Comparison of ENCODE assay signal across 25 mouse cellular contexts in the genomic region with DNA sequence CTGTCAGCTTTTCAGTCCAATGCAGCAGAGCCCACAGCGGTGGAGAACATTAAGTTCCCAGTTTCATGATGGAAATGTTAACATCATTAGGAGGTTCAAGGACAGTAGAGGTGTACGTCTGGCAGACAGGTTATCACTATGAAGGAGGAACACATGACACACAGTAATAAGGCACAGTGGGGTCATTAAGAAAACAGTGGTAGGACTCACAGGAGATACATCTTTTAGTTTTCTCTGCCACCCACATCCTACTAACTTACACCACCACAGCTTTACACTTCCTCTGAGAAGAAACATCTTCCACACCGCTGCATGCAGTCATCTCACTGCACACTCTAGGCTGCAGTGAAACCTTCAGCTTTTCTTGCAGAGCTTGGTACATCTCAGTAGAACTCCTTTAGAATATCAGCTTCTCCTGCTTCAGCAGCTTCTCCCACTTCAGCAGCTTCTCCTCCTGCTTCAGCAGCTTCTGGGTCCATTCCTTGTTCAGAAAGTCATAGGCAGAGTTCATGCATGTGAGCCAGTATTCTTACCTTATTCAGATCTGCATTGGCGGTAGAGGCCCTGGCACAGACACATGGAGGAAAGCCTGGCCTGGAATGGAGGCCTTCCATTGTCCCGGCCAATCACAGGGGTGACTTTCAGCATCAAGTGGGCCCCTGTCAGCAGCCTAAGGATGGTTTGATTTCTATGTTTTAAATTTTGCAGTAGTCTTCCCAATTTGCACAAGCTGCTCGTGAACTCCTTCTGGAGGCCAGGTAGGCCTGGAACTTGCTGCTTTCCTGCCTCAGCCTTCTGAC. TPM values are rescaled to one million over a fixed set of nuclear protein-coding genes. Genes with fewer than 3 reads are reported as not detected.
A peak's percentile ranks its signal among the peaks of the same experiment; 100 is the strongest.
DNase-seq lines count a peak whose midpoint lies in the region; ATAC-seq and TF ChIP-seq lines count a peak whose summit lies in the region.
"Had no signal": no experiment of that assay in that cellular context is flagged by ENCODE, and none has a peak within 500 bp of the region (broad histone marks: within the 10 kb centered on the region; RNA-seq: fewer than 3 reads in every experiment).

No protein-coding gene starts in this region.

- no peaks in the 10 kb centered on the region for H3K9me3 ChIP-seq in forebrain, postnatal 0 days (ENCODE audit: low read length)
- H3K9me3 ChIP-seq: forebrain, embryonic 10.5 days; hindbrain, embryonic 13.5 days; limb, embryonic 10.5 days; midbrain, embryonic 15.5 days had no signal

- H3K36me3 ChIP-seq in thymus, adult 2 months (ENCODE audit: control insufficient read depth, insufficient read depth, low read length), result peaks cover 19% of the 10 kb centered on the region
- no peaks in the 10 kb centered on the region for H3K36me3 ChIP-seq in forebrain, postnatal 0 days (ENCODE audit: insufficient read depth)
- H3K36me3 ChIP-seq: forebrain, embryonic 10.5 days; hindbrain, embryonic 13.5 days; limb, embryonic 10.5 days; midbrain, embryonic 15.5 days had no signal

- peak overlapping the region; percentile 99 for H3K27ac ChIP-seq in thymus, adult 2 months (ENCODE audit: control insufficient read depth, insufficient read depth, low read length)
- no peak overlapping the region for H3K27ac ChIP-seq in forebrain, postnatal 0 days (ENCODE audit: low read depth, low read length)
- H3K27ac ChIP-seq: forebrain, embryonic 10.5 days; hindbrain, embryonic 13.5 days; kidney, postnatal 0 days; limb, embryonic 10.5 days; midbrain, embryonic 15.5 days had no signal

- no peak for TF ChIP-seq CTCF in thymus, adult 2 months (IDR thresholded peaks at IDR 0.05; ENCODE audit: borderline replicate concordance, control insufficient read depth, extremely low read depth, insufficient read depth, low read length, poor library complexity)
- no peak for TF ChIP-seq CTCF in forebrain, postnatal 0 days (IDR thresholded peaks at IDR 0.05; ENCODE audit: low read depth)

- peak; percentile 81 for DNase-seq in CD4-positive helper T cell, adult 2 months (ENCODE audit: low read depth, low spot score)
- DNase-seq in CD4-positive, CD25-positive, alpha-beta regulatory T cell, adult 2 months (ENCODE audit: low read depth, low spot score), result peak; percentile 70
- peak; percentile 62 for DNase-seq in thymus, adult 2 months
- DNase-seq in cerebellum, postnatal 14 days, result no peak
- DNase-seq in lung, adult 18-20 months, result no peak
- no peak for DNase-seq in forebrain, postnatal 0 days
- DNase-seq: adrenal gland, postnatal 14 days; cerebellum, adult 2 months; gastrocnemius, postnatal 25 days; layer of hippocampus, postnatal 36 days had no signal

- H3K4me2 ChIP-seq in forebrain, postnatal 0 days (ENCODE audit: low read depth), result no peak overlapping the region
- H3K4me2 ChIP-seq: hindbrain, embryonic 13.5 days; liver, embryonic 11.5 days; midbrain, embryonic 15.5 days had no signal

- no peak overlapping the region; the same call in 1 of the 2 replicates for H3K4me3 ChIP-seq in thymus, adult 2 months (ENCODE audit: control insufficient read depth, insufficient read depth, low read length)
- no peak overlapping the region for H3K4me3 ChIP-seq in forebrain, postnatal 0 days (ENCODE audit: low read depth, low read length)
- H3K4me3 ChIP-seq: forebrain, embryonic 10.5 days; hindbrain, embryonic 13.5 days; limb, embryonic 10.5 days; midbrain, embryonic 15.5 days had no signal

- H3K27me3 ChIP-seq in thymus, adult 2 months (ENCODE audit: control insufficient read depth, insufficient read depth, low read length), result no peaks in the 10 kb centered on the region
- H3K27me3 ChIP-seq in forebrain, postnatal 0 days (ENCODE audit: insufficient read depth, low read length), result no peaks in the 10 kb centered on the region
- H3K27me3 ChIP-seq: hindbrain, embryonic 13.5 days; midbrain, embryonic 15.5 days had no signal

- no peak for TF ChIP-seq POLR2A in thymus, adult 2 months (IDR thresholded peaks at IDR 0.05; ENCODE audit: control insufficient read depth, extremely low read depth, insufficient read depth, low read length, poor library complexity)

- no peak overlapping the region for H3K9ac ChIP-seq in forebrain, postnatal 0 days
- H3K9ac ChIP-seq: hindbrain, embryonic 13.5 days; midbrain, embryonic 15.5 days had no signal

- H3K4me1 ChIP-seq in thymus, adult 2 months (replicated peaks; ENCODE audit: control insufficient read depth, insufficient read depth, low read length), result peaks cover 24% of the 10 kb centered on the region
- H3K4me1 ChIP-seq in forebrain, postnatal 0 days (ENCODE audit: insufficient read depth), result no peaks in the 10 kb centered on the region
- H3K4me1 ChIP-seq: hindbrain, embryonic 13.5 days; limb, embryonic 10.5 days; midbrain, embryonic 15.5 days had no signal

- ATAC-seq in inflammation-experienced regulatory T-cells, adult 6 months, result peak; percentile 74
- no peak for ATAC-seq in forebrain, postnatal 0 days
- ATAC-seq: intestine, embryonic 16.5 days; midbrain, embryonic 15.5 days had no signal

- WGBS in thymus, adult 2 months, result 37% methylated on average over 6 of the region's 6 CpGs
- 94% methylated on average over 6 of the region's 6 CpGs for WGBS in forebrain, postnatal 0 days

RNA-seq across cellular contexts. Expression of a gene that starts 17.7 kb away (rescaled TPM):
- 100 to 1,000 TPM; 364 to 477 (median 416) TPM for polyA plus RNA-seq in inflammation-experienced regulatory T-cells, adult 6 months (2017; shearing (Covaris generic))
- 37.5 and 45.3 TPM in 2 replicates for polyA plus RNA-seq in thymus, adult 2 months (2012; rRNA removed)
- total RNA-seq in forebrain, postnatal 0 days (2014; rRNA removed), result 1.2 and 1.6 TPM in 2 replicates
- 0.67 and 0.70 TPM in 2 replicates for polyA plus RNA-seq in forebrain, postnatal 0 days (2015; fragmentation: Nextera tagmentation; extraction: Ambion mirVana)

RNA-seq across cellular contexts. Expression of a gene that starts 20.6 kb away (rescaled TPM):
- polyA plus RNA-seq in inflammation-experienced regulatory T-cells, adult 6 months (2017; shearing (Covaris generic)), result under 1 TPM in 2 of 3 experiments, not detected in 1; 0.67 to 0.74 TPM
- polyA plus RNA-seq in thymus, adult 2 months (2012; rRNA removed), result 0.19 TPM in 1 of 2 replicates, not detected in the other
- 0.05 TPM in 1 of 2 replicates, not detected in the other for total RNA-seq in forebrain, postnatal 0 days (2014; rRNA removed)
- polyA plus RNA-seq in forebrain, postnatal 0 days (2015; fragmentation: Nextera tagmentation; extraction: Ambion mirVana), result 0.05 TPM in 1 of 2 replicates, not detected in the other
- total RNA-seq: common myeloid progenitor, adult 5-6 weeks; gastrocnemius, postnatal 25 days; layer of hippocampus, adult 18-20 months; layer of hippocampus, postnatal 36 days; megakaryocyte progenitor cell, adult 5-6 weeks had no signal
- polyA plus RNA-seq: cerebellum, adult 2 months; forebrain, embryonic 10.5 days; frontal cortex, adult 2 months; heart, embryonic 14.5 days; hindbrain, embryonic 13.5 days; intestine, embryonic 16.5 days; kidney, postnatal 0 days; limb, embryonic 10.5 days; liver, embryonic 11.5 days; lung, embryonic 16.5 days; midbrain, embryonic 15.5 days; neural tube, embryonic 11.5 days had no signal

RNA-seq across cellular contexts. Expression of a gene that starts 30.1 kb away (rescaled TPM):
- 100 to 1,000 TPM; 344 to 542 (median 352) TPM for polyA plus RNA-seq in inflammation-experienced regulatory T-cells, adult 6 months (2017; shearing (Covaris generic))
- 26.0 and 29.1 TPM in 2 replicates for polyA plus RNA-seq in thymus, adult 2 months (2012; rRNA removed)
- total RNA-seq in forebrain, postnatal 0 days (2014; rRNA removed), result 0.46 TPM in 1 of 2 replicates, not detected in the other
- polyA plus RNA-seq in forebrain, postnatal 0 days (2015; fragmentation: Nextera tagmentation; extraction: Ambion mirVana), result 0.13 TPM in 1 of 2 replicates, not detected in the other
- total RNA-seq: layer of hippocampus, adult 18-20 months had no signal
- polyA plus RNA-seq: forebrain, embryonic 10.5 days; heart, embryonic 14.5 days; hindbrain, embryonic 13.5 days; limb, embryonic 10.5 days; midbrain, embryonic 15.5 days; neural tube, embryonic 11.5 days had no signal

RNA-seq across cellular contexts. Expression of a gene that starts 43.0 kb away (rescaled TPM):
- 100 to 1,000 TPM; 118 to 148 (median 136) TPM for polyA plus RNA-seq in inflammation-experienced regulatory T-cells, adult 6 months (2017; shearing (Covaris generic))
- 4.0 and 4.1 TPM in 2 replicates for polyA plus RNA-seq in thymus, adult 2 months (2012; rRNA removed)
- 0.62 and 1.0 TPM in 2 replicates for total RNA-seq in forebrain, postnatal 0 days (2014; rRNA removed)
- polyA plus RNA-seq in forebrain, postnatal 0 days (2015; fragmentation: Nextera tagmentation; extraction: Ambion mirVana), result 0.05 and 0.29 TPM in 2 replicates

RNA-seq across cellular contexts. Expression of a gene that starts 48.0 kb away (rescaled TPM):
- not detected for polyA plus RNA-seq in inflammation-experienced regulatory T-cells, adult 6 months (2017; shearing (Covaris generic))
- polyA plus RNA-seq in thymus, adult 2 months (2012; rRNA removed), result not detected in 2 replicates
- not detected in 2 replicates for total RNA-seq in forebrain, postnatal 0 days (2014; rRNA removed)
- polyA plus RNA-seq in forebrain, postnatal 0 days (2015; fragmentation: Nextera tagmentation; extraction: Ambion mirVana), result not detected in 2 replicates
- total RNA-seq: adrenal gland, postnatal 14 days; common myeloid progenitor, adult 5-6 weeks; gastrocnemius, postnatal 25 days; layer of hippocampus, adult 18-20 months; layer of hippocampus, postnatal 36 days; megakaryocyte progenitor cell, adult 5-6 weeks had no signal
- polyA plus RNA-seq: forebrain, embryonic 10.5 days; heart, embryonic 14.5 days; hindbrain, embryonic 13.5 days; intestine, embryonic 16.5 days; kidney, postnatal 0 days; limb, embryonic 10.5 days; liver, embryonic 11.5 days; lung, embryonic 16.5 days; midbrain, embryonic 15.5 days; neural tube, embryonic 11.5 days had no signal

Comparison
In these comparisons a context has a peak if more than half of its experiments do, and no peak if none do; other contexts are left out.
1. DNase-seq: peak in CD4-positive helper T cell, adult 2 months (single experiment), CD4-positive, CD25-positive, alpha-beta regulatory T cell, adult 2 months (single experiment) and thymus, adult 2 months (single experiment); none in cerebellum, postnatal 14 days (0 of 2), lung, adult 18-20 months (0 of 2) and forebrain, postnatal 0 days (single experiment).
2. RNA of a gene that starts 17.7 kb away (polyA plus RNA-seq): 364 to 477 TPM in inflammation-experienced regulatory T-cells, adult 6 months and 37.5 to 45.3 TPM in thymus, adult 2 months; 0.67 to 0.70 TPM in forebrain, postnatal 0 days; every median in the first group is over 10 times any median in the second.
3. RNA of a gene that starts 30.1 kb away (polyA plus RNA-seq): 344 to 542 TPM in inflammation-experienced regulatory T-cells, adult 6 months and 26.0 to 29.1 TPM in thymus, adult 2 months; 0.13 TPM in forebrain, postnatal 0 days; every median in the first group is over 10 times any median in the second.